Mouse (Mus musculus) kidney, embryonic 14.5 days (tissue): Measurements from ENCODE around the gene Hist1h4h. TPM values are rescaled to one million over a fixed set of nuclear protein-coding genes. Genes with fewer than 3 reads are reported as not detected.

ENCODE experiments used
- ATAC-seq: fragments of 200-750 bp; cut with Nextera tagmentation; 2 replicates; pipeline ENCODE4 v1.8.0; 2017; ENCODE audit warnings: moderate number of reproducible peaks, mild to moderate bottlenecking, moderate TSS enrichment, moderate library complexity; ENCODE audit not compliant: low FRiP score, low TSS enrichment
- H3K27ac ChIP-seq: fragments of 300-500 bp; sonication (generic); 2 replicates; pipeline ENCODE4 v1.5.1; 2014; ENCODE audit warnings: low read depth, mild to moderate bottlenecking, low read length, moderate library complexity, mixed read lengths
- H3K27me3 ChIP-seq: fragments of 300-500 bp; sonication (generic); 2 replicates; pipeline ENCODE4 v1.6.1; 2014; ENCODE audit warnings: mild to moderate bottlenecking, low read length; ENCODE audit not compliant: control insufficient read depth, insufficient read depth
- H3K36me3 ChIP-seq: fragments of 300-500 bp; sonication (generic); 2 replicates; pipeline ENCODE4 v1.6.1; 2014; ENCODE audit warnings: low read length, mixed read lengths; ENCODE audit not compliant: control insufficient read depth, insufficient read depth
- H3K4me1 ChIP-seq: fragments of 300-500 bp; sonication (generic); 2 replicates; pipeline ENCODE4 v1.6.1; 2014; ENCODE audit warnings: low read length, mixed read lengths; ENCODE audit not compliant: control insufficient read depth, insufficient read depth
- H3K4me2 ChIP-seq: fragments of 300-500 bp; sonication (generic); replicated peaks from 2 replicates; pipeline ENCODE4 v1.6.1; 2014; ENCODE audit warnings: low read depth, mild to moderate bottlenecking, low read length
- H3K4me3 ChIP-seq: fragments of 300-500 bp; sonication (generic); 2 replicates; pipeline ENCODE4 v1.5.1; 2014; ENCODE audit warnings: mild to moderate bottlenecking, low read length
- H3K9ac ChIP-seq: fragments of 300-500 bp; sonication (generic); 2 replicates; pipeline ENCODE4 v1.6.1; 2014; ENCODE audit warnings: low read depth, mild to moderate bottlenecking, low read length, moderate library complexity
- H3K9me3 ChIP-seq: fragments of 300-500 bp; sonication (generic); 2 replicates; pipeline ENCODE4 v1.6.1; 2016; ENCODE audit warnings: low read length; ENCODE audit not compliant: control insufficient read depth
- WGBS: fragments of 180-500 bp; shearing (Covaris S2); extraction: QIAGEN DNeasy Blood & Tissue Kit; methylation state at CpG from one replicate; pipeline ENCODE4 v1.1.7; 2014; 5-methylcytosine and 5-hydroxymethylcytosine counted together
- polyA plus RNA-seq: library from polyadenylated mRNA; unstranded; fragments of >200 nt; fragmentation: Nextera tagmentation; extraction: Ambion mirVana; gene quantifications from 2 replicates; pipeline ENCODE4 v1.2.1, GENCODE M21; 2014

Hist1h4h gene
- polyA plus RNA-seq, 1 experiment from 2014 or later = 6.1 TPM

DNA sequence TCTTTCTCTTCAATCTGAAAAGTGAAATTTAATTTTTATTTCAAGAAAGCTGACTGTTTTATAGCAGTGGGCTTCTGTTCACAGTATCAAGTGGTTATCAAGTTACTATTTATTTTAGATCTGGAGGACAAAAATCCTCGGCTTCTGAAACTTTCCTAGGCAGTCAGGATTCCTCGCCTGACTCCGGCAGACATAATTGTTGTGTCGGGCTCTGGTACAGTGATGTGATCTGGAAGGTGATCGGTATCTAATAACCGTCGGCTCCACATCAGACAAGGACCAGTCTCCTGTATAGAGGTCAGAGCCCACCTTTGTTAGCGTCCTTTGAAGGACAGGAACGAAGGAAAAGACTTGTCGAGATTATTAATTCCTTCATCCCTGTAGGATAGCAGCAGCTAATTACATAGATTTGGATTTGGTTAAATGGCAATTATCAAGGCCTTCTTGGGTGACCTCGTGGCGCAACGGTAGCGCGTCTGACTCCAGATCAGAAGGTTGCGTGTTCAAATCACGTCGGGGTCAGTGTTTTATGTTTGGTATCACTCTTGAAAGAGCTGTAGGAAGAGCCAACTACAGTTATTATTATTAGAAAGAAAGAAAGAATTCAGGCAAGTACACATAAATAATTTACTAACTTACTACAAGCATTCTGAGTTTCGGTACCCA lies 33.1 kb upstream of the Hist1h4h start:
- Histone ChIP-seq H3K4me2 (peak overlapping the region; percentile 50), H3K9ac (0 out of 2 replicates have a peak overlapping the region, but pooled peaks have one; percentile 38), H3K4me1 (peaks cover 16% of the 10 kb centered on the region; the same call in 1 of the 2 replicates), H3K36me3 (no peaks in the 10 kb centered on the region), H3K9me3 (no peaks in the 10 kb centered on the region), H3K27ac (no peak overlapping the region), H3K27me3 (no peaks in the 10 kb centered on the region), H3K4me3 (peak overlapping the region; percentile 38)
- peak; percentile 25; the same call in 1 of the 2 replicates for ATAC-seq
- 2% methylated on average over 19 of the region's 19 CpGs for WGBS

DNA sequence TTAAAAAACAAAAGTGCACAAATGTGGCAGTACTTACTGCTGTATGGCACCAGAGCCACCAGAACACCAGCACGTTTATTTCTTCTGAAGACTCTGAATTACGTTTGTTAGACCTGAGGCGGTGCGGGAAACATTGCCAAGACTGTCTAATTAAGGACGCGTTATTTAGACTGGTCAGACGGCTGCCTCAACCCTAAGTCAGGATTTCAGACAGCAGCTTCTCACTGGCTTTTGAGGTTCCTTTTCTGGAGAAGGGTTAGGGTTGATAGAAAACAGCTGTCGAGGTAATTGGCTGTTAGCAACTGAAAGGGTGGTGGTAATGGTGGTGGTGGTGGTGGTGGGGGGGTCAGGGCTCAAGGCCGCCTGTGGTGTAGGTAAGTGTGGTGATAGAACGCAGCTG lies 32.2 kb upstream of the Hist1h4h start:
- Histone ChIP-seq H3K9ac (peak overlapping the region; percentile 38; the same call in 1 of the 2 replicates), H3K4me1 (peaks cover 16% of the 10 kb centered on the region; the same call in 1 of the 2 replicates), H3K36me3 (no peaks in the 10 kb centered on the region), H3K9me3 (no peaks in the 10 kb centered on the region), H3K4me2 (peak overlapping the region; percentile 50), H3K27ac (no peak overlapping the region), H3K4me3 (peak overlapping the region; percentile 38), H3K27me3 (no peaks in the 10 kb centered on the region)
- 3% methylated on average over 10 of the region's 10 CpGs for WGBS
- no peak for ATAC-seq

DNA sequence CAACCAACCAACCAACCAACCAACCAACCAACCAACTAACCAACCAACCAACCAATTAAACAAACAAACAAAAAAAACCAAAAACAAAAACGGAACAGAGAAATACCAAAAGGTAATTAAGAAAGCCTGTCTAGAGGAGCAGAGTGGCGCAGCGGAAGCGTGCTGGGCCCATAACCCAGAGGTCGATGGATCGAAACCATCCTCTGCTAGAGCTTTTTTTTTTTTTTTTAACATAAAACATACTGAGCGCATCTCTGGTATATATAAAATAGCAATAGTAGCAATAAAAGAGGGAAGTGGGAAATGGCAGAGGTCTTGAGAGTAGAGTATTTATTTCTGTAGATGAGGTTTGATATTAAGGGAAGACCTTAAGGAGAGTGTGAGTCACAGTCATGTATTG lies 30.9 kb upstream of the Hist1h4h start:
- no peak overlapping the region for H3K9ac ChIP-seq
- 11% methylated on average over 7 of the region's 7 CpGs for WGBS
- H3K9me3 ChIP-seq = no peaks in the 10 kb centered on the region
- H3K27me3 ChIP-seq = no peaks in the 10 kb centered on the region
- ATAC-seq = no peak
- no peak overlapping the region; the same call in 1 of the 2 replicates for H3K4me2 ChIP-seq
- H3K27ac ChIP-seq = no peak overlapping the region
- no peak overlapping the region; the same call in 1 of the 2 replicates for H3K4me3 ChIP-seq
- H3K4me1 ChIP-seq = peaks cover 17% of the 10 kb centered on the region; the same call in 1 of the 2 replicates
- no peaks in the 10 kb centered on the region for H3K36me3 ChIP-seq

DNA sequence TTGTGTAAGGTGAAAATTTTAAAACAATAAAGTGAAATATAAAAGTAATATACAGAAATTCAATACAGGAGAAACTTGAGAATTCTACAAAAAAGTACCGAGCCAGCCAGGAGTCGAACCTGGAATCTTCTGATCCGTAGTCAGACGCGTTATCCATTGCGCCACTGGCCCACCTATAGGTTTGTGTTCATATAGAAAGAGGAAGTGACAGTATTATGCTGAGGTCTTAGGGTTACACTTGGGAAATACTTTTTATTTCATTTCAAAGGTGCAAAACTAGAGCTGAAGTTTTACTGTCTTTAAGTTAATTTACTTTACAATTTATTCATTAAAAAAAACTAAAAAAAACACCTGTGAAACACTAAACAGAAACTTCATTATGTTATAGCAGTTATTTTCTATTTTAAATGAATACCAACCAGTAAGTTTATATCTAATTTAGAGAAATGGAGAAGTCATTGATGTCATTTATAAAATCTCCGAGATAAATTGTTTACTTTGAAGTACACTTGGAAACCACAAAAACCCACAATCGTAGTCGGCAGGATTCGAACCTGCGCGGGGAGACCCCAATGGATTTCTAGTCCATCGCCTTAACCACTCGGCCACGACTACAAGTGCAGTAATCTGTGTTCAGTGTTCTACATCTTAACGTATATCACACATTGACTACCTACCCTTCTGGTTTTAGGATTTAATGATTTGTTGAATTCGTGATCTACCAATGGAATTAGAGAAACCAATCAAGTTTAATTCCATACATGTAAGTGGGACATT lies 30.2 kb upstream of the Hist1h4h start:
- no peak overlapping the region for H3K27ac ChIP-seq
- H3K36me3 ChIP-seq = no peaks in the 10 kb centered on the region
- H3K4me1 ChIP-seq = peaks cover 23% of the 10 kb centered on the region
- no peaks in the 10 kb centered on the region for H3K27me3 ChIP-seq
- peak overlapping the region; percentile 34 for H3K4me2 ChIP-seq
- H3K9ac ChIP-seq = no peak overlapping the region
- peak overlapping the region; percentile 28 for H3K4me3 ChIP-seq
- no peaks in the 10 kb centered on the region for H3K9me3 ChIP-seq
- 2% methylated on average over 17 of the region's 17 CpGs for WGBS
- peak; percentile 79 for ATAC-seq

DNA sequence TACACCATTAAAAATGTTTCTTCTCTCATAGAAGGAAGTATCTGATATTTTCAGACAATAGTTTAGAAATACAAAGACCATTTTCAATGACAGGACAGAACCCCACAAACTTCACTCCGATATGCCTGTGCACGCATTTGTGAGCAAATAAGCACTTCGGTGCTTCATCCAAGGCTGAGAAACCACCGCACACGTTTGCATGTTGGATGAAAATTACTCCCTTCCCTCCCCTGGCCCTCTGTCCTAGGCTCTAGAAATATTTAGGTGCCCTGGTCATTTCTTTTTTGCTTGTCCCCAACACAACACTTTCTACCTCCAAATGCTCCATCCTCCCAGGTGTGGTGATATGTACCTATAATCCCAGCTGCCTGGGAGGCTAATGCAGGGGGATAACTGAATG lies 29.3 kb upstream of the Hist1h4h start:
- WGBS = 18% methylated on average over 5 of the region's 5 CpGs
- Histone ChIP-seq H3K9me3 (no peaks in the 10 kb centered on the region), H3K27ac (no peak overlapping the region), H3K4me2 (peak overlapping the region; percentile 34), H3K4me3 (peak overlapping the region; percentile 28; the same call in 1 of the 2 replicates), H3K4me1 (peaks cover 29% of the 10 kb centered on the region), H3K9ac (peak overlapping the region; percentile 31; the same call in 1 of the 2 replicates), H3K27me3 (no peaks in the 10 kb centered on the region), H3K36me3 (no peaks in the 10 kb centered on the region)
- no peak for ATAC-seq

DNA sequence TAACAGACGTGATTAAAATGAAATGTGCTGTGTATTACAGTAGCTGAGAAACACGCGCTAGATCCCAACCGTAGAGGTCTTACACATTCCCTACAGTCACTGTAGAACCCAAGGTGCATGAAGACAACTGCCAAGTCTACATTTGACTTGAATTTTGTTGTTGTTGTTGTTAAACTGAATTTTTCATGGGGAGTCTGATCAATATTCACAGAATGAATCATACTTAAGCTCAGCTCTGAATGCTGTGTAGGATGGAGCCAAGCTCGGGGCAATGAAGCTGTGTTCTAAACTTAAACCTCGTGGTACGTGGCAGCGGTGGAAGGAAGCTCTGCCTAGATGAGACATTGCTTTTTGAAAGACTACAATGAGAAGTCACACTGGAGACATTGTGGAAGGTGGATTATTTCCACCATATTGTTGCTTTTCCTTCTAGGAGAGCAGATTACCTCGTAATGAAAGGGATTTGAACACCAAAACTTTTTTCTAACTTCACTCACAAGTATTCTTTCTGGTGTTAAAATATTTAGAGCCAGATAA lies 28.8 kb upstream of the Hist1h4h start:
- WGBS = 31% methylated on average over 9 of the region's 9 CpGs
- Histone ChIP-seq H3K4me2 (peak overlapping the region; percentile 34), H3K36me3 (no peaks in the 10 kb centered on the region), H3K4me1 (peaks cover 25% of the 10 kb centered on the region), H3K27ac (no peak overlapping the region), H3K9ac (no peak overlapping the region), H3K9me3 (no peaks in the 10 kb centered on the region), H3K27me3 (no peaks in the 10 kb centered on the region), H3K4me3 (peak overlapping the region; percentile 28; the same call in 1 of the 2 replicates)
- no peak for ATAC-seq

DNA sequence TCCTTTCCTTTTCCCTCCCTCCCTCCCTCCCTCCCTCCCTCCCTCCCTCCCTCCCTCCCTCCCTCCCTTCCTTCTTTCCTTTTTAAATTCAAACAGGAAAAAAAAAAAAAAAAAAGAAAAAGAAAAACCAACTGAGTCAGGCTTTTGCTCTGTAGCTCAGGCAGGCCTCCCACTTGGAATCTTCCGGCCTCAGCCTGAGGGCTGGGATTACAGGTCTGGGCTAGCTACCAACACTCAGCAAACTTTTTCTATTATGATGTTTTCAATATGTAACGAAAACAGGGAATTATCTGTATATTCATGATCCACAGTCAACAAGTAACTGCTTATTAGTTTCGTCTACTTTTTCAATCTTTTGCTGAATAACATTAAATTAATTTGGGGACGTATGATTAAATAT lies 27.9 kb upstream of the Hist1h4h start:
- H3K27ac ChIP-seq = no peak overlapping the region
- no peaks in the 10 kb centered on the region for H3K9me3 ChIP-seq
- H3K4me1 ChIP-seq = peaks cover 22% of the 10 kb centered on the region
- H3K36me3 ChIP-seq = no peaks in the 10 kb centered on the region
- no peak overlapping the region for H3K4me2 ChIP-seq
- WGBS = 42% methylated on average over 4 of the region's 4 CpGs
- H3K9ac ChIP-seq = no peak overlapping the region
- no peaks in the 10 kb centered on the region for H3K27me3 ChIP-seq
- no peak overlapping the region for H3K4me3 ChIP-seq
- no peak for ATAC-seq

DNA sequence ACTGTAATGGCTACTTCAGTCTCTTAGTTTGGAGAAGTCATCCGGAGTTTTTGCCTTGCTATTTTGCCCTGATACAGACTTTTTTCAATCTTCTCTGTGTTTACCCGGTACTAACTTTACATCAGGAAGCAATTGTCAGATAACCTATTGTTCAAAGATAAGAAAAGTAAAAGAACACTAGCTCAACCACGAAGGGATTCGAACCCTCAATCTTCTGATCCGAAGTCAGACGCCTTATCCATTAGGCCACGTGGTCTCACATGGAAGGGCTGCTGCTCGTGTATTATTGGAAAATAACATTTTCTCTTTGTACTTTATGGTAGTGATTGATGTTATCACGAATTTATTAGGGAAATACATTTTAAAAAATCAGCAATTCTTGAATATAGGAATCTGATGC lies 27.1 kb upstream of the Hist1h4h start:
- Histone ChIP-seq H3K4me2 (peak overlapping the region; percentile 24; the same call in 1 of the 2 replicates), H3K9me3 (no peaks in the 10 kb centered on the region), H3K27ac (no peak overlapping the region), H3K9ac (no peak overlapping the region), H3K4me3 (no peak overlapping the region), H3K36me3 (no peaks in the 10 kb centered on the region), H3K27me3 (no peaks in the 10 kb centered on the region), H3K4me1 (peaks cover 19% of the 10 kb centered on the region)
- ATAC-seq = no peak
- WGBS = 1% methylated on average over 9 of the region's 9 CpGs
